Mouse (Mus musculus): ENCODE data around the gene Dhtkd1. TPM values are rescaled to one million over a fixed set of nuclear protein-coding genes. Genes with fewer than 3 reads are reported as not detected.
"Not testable (repeated sequence)": the region's sequence is repeated elsewhere in the genome, so short reads cannot be mapped to it uniquely, and the experiment has no call there.

Dhtkd1 gene
- polyA plus RNA-seq (2014; fragmentation: Nextera tagmentation; extraction: Ambion mirVana): 3.5 and 3.8 TPM in 2 replicates

DNA sequence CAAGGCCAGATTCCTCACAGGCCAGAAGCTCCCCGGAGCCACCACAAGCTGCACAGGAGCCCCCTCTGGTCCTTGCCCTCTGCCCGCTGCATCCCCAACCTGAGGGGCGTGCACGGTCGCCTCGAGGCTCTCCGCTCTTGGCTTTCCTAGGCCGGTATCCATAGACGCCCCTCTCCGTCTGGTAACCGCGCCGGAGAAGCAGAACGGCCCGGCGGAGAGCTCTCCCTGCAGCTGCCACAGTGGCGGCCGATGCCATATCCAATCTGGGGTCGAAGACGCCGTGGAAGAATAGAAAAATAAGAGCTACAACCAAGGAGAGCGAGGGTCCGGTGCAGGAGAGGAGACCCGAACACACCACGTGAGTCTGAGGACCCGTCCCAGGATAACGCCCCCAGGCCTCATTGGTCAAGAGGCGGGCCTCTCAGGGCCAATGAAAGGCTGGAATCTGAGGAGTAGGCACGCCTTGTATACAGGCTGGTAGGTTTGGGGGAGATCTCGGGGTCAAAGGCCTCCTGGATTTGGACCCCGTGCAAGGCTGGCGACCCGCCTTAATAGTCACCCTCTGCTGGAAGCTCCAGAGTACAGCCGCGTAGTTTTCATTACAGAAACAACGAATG is at the start of gene Dhtkd1:
TSS of gene Dhtkd1 (minus strand) at position 377 of the 617 bp plus-strand sequence.
- H3K27ac ChIP-seq (ENCODE audit: low read depth): no peak within 1 kb of the TSS
- ATAC-seq (ENCODE audit: insufficient read depth) (peak; percentile 96), DNase-seq (peak; percentile 82)
- peak; percentile 35; the same call in 1 of the 2 replicates for TF ChIP-seq CTCF (IDR thresholded peaks at IDR 0.05; ENCODE audit: low read depth)
- H3K9ac ChIP-seq: peak within 1 kb of the TSS; percentile 63
- H3K36me3 ChIP-seq (ENCODE audit: insufficient read depth): no peaks in the 10 kb centered on the region
- H3K4me3 ChIP-seq (ENCODE audit: low read depth, low read length): peak within 1 kb of the TSS; percentile 57
- WGBS: under 1% methylated on average over 36 of the region's 36 CpGs
- H3K9me3 ChIP-seq (ENCODE audit: low read depth, low read length): no peaks in the 10 kb centered on the region
- H3K4me1 ChIP-seq (ENCODE audit: insufficient read depth): no peaks in the 10 kb centered on the region
- H3K4me2 ChIP-seq: peak within 1 kb of the TSS; percentile 89
- no peaks in the 10 kb centered on the region for H3K27me3 ChIP-seq (ENCODE audit: insufficient read depth, low read length)

DNA sequence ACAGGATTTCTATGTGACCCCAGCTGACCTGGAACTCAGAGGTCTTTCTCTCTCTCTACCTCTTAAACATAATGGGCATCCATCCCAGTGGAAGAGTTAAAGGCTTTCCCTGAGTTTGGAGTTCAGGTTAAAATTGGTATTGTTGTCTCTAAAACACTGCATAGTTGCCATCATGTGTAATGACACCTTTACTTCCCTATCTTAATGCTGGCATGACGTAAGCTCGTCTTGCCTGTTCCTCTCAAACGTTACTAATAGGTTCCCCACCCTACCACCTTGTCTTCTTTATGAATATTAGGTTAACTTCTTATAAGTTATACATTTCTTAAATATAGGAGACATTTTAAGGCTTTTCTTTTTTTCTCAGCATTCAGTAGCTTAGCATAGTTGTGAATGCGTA is 34.9 kb upstream of the Dhtkd1 start:
- peaks cover 51% of the 10 kb centered on the region for H3K36me3 ChIP-seq (ENCODE audit: insufficient read depth)

DNA sequence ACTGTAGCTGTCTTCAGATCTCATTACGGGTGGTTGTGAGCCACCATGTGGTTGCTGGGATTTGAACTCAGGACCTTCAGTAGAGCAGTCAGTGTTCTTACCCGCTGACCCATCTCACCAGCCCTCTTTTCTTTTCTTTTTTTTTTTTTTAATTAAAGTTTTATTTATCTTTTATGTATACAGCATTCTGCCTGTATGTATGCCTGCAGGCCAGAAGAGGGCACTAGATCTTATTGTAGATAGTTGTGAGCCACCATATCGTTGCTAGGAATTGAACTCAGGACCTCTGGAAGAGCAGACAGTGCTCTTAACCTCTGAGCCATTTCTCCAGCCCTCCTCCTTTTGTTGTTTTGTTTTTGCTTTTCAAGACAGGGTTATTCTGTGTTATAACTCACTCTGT is 28.0 kb upstream of the Dhtkd1 start:
- H3K4me3 ChIP-seq (ENCODE audit: low read depth, low read length); ATAC-seq (ENCODE audit: insufficient read depth); H3K9me3 ChIP-seq (ENCODE audit: low read depth, low read length); H3K4me2 ChIP-seq; H3K4me1 ChIP-seq (ENCODE audit: insufficient read depth); H3K27ac ChIP-seq (ENCODE audit: low read depth); H3K9ac ChIP-seq; DNase-seq; H3K27me3 ChIP-seq (ENCODE audit: insufficient read depth, low read length): not testable (repeated sequence)
- peaks cover 20% of the 10 kb centered on the region for H3K36me3 ChIP-seq (ENCODE audit: insufficient read depth)
- WGBS: 97% methylated on average over 3 of the region's 3 CpGs

More for the DNA sequence above, 34.9 kb upstream of the Dhtkd1 start:
- DNase-seq: no peak
- no peak for ATAC-seq (ENCODE audit: insufficient read depth)
- H3K4me2 ChIP-seq: no peak overlapping the region
- no peak for TF ChIP-seq CTCF (IDR thresholded peaks at IDR 0.05; ENCODE audit: low read depth)
- H3K27me3 ChIP-seq (ENCODE audit: insufficient read depth, low read length): no peaks in the 10 kb centered on the region
- H3K27ac ChIP-seq (ENCODE audit: low read depth): no peak overlapping the region
- no peak overlapping the region for H3K4me3 ChIP-seq (ENCODE audit: low read depth, low read length)
- H3K9me3 ChIP-seq (ENCODE audit: low read depth, low read length): no peaks in the 10 kb centered on the region
- no peak overlapping the region for H3K9ac ChIP-seq
- no peaks in the 10 kb centered on the region for H3K4me1 ChIP-seq (ENCODE audit: insufficient read depth)
- 85% methylated on average over 4 of the region's 4 CpGs for WGBS

DNA sequence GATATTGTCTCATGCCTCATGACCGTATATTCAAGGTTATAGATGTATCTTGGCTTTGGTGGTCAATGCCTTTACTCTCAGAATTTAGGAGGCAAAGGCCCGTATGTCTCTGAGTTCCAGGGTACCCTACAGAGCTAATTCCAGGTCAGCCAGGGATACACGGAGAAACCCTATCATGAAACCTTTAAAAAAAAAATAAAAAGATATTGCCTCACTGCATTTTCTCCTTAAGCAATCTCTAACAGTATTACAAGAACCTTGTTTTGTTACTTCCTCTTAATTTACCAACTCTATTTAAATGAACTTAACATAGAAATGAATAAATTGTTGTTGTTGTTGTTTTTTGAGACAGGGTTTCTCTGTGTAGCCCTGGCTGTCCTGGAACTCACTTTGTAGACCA is 23.4 kb upstream of the Dhtkd1 start:
- DNase-seq: no peak
- no peak overlapping the region for H3K4me3 ChIP-seq (ENCODE audit: low read depth, low read length)
- no peak overlapping the region for H3K9ac ChIP-seq
- WGBS: 91% methylated on average over 3 of the region's 3 CpGs
- no peak for ATAC-seq (ENCODE audit: insufficient read depth)
- no peaks in the 10 kb centered on the region for H3K9me3 ChIP-seq (ENCODE audit: low read depth, low read length)
- H3K27me3 ChIP-seq (ENCODE audit: insufficient read depth, low read length): no peaks in the 10 kb centered on the region
- no peak for TF ChIP-seq CTCF (IDR thresholded peaks at IDR 0.05; ENCODE audit: low read depth)
- no peak overlapping the region for H3K4me2 ChIP-seq
- peaks cover 35% of the 10 kb centered on the region for H3K36me3 ChIP-seq (ENCODE audit: insufficient read depth)
- H3K27ac ChIP-seq (ENCODE audit: low read depth): no peak overlapping the region
- no peaks in the 10 kb centered on the region for H3K4me1 ChIP-seq (ENCODE audit: insufficient read depth)

DNA sequence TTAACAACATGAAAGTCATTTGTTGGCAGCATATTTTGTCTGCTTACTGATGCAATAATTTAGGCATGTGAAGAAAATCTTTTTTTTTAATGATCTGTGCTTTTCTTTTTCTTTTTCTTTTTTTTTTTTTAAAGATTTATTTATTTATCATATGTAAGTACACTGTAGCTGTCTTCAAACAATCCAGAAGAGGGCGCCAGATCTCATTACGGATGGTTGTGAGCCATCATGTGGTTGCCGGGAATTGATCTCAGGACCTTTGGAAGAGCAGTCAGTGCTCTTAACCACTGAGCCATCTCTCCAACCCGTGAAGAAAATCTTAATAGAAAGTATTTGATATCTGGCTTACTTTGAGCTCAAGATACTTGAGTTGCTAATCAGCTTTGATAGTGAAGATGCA is 21.1 kb upstream of the Dhtkd1 start:
- 86% methylated on average over 4 of the region's 4 CpGs for whole genome bisulfite sequencing

DNA sequence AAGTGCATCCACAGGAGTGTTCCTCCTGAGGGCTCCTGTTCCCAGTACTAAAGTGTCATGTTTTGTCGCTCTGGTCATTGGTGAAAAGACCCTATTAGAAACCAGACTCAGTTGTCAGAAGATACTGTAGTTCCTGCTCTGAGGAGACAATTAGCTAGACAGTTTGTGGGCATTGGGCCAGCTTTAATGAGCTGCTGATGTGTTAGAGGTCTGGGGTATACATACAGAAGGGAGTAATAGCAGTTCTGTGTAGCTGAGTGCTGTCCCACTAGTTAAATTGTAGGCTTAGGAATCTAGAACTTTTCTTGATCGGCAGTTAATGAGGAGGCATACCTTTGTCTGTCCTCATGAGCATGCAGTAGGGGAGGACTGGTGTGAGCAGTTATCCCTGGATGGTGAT is 19.7 kb upstream of the Dhtkd1 start:
- no peaks in the 10 kb centered on the region for H3K9me3 ChIP-seq (ENCODE audit: low read depth, low read length)
- no peak overlapping the region for H3K4me2 ChIP-seq
- H3K27ac ChIP-seq (ENCODE audit: low read depth): no peak overlapping the region
- DNase-seq (peak; percentile 19), ATAC-seq (ENCODE audit: insufficient read depth) (no peak)
- no peak overlapping the region for H3K9ac ChIP-seq
- no peak overlapping the region for H3K4me3 ChIP-seq (ENCODE audit: low read depth, low read length)
- H3K4me1 ChIP-seq (ENCODE audit: insufficient read depth): no peaks in the 10 kb centered on the region
- H3K36me3 ChIP-seq (ENCODE audit: insufficient read depth): peaks cover 68% of the 10 kb centered on the region
- TF ChIP-seq CTCF (IDR thresholded peaks at IDR 0.05; ENCODE audit: low read depth): no peak
- no peaks in the 10 kb centered on the region for H3K27me3 ChIP-seq (ENCODE audit: insufficient read depth, low read length)
- WGBS: 83% methylated on average over 2 of the region's 2 CpGs

More for the DNA sequence above, 21.1 kb upstream of the Dhtkd1 start:
- H3K9me3 ChIP-seq (ENCODE audit: low read depth, low read length); H3K27me3 ChIP-seq (ENCODE audit: insufficient read depth, low read length); H3K4me3 ChIP-seq (ENCODE audit: low read depth, low read length); ATAC-seq (ENCODE audit: insufficient read depth); H3K4me1 ChIP-seq (ENCODE audit: insufficient read depth); H3K9ac ChIP-seq; DNase-seq; H3K27ac ChIP-seq (ENCODE audit: low read depth); H3K4me2 ChIP-seq: not testable (repeated sequence)
- peaks cover 53% of the 10 kb centered on the region for H3K36me3 ChIP-seq (ENCODE audit: insufficient read depth)

GRCm38 (mm10) chr2:5957705-5958104 is 15.1 kb upstream of the Dhtkd1 start:
- 89% methylated on average over 9 of the region's 9 CpGs for WGBS
- H3K9me3 ChIP-seq (ENCODE audit: low read depth, low read length): no peaks in the 10 kb centered on the region
- ATAC-seq (ENCODE audit: insufficient read depth) (no peak), DNase-seq (no peak)
- no peak overlapping the region for H3K27ac ChIP-seq (ENCODE audit: low read depth)
- no peak overlapping the region for H3K4me2 ChIP-seq
- no peak overlapping the region for H3K9ac ChIP-seq
- no peaks in the 10 kb centered on the region for H3K27me3 ChIP-seq (ENCODE audit: insufficient read depth, low read length)
- TF ChIP-seq CTCF (IDR thresholded peaks at IDR 0.05; ENCODE audit: low read depth): no peak
- H3K36me3 ChIP-seq (ENCODE audit: insufficient read depth): peaks cover 51% of the 10 kb centered on the region
- no peak overlapping the region for H3K4me3 ChIP-seq (ENCODE audit: low read depth, low read length)
- H3K4me1 ChIP-seq (ENCODE audit: insufficient read depth): no peaks in the 10 kb centered on the region

Data from lung, embryonic 14.5 days (tissue).